Comparison of ENCODE assay signal across 7 mouse cellular contexts in the genomic region with DNA sequence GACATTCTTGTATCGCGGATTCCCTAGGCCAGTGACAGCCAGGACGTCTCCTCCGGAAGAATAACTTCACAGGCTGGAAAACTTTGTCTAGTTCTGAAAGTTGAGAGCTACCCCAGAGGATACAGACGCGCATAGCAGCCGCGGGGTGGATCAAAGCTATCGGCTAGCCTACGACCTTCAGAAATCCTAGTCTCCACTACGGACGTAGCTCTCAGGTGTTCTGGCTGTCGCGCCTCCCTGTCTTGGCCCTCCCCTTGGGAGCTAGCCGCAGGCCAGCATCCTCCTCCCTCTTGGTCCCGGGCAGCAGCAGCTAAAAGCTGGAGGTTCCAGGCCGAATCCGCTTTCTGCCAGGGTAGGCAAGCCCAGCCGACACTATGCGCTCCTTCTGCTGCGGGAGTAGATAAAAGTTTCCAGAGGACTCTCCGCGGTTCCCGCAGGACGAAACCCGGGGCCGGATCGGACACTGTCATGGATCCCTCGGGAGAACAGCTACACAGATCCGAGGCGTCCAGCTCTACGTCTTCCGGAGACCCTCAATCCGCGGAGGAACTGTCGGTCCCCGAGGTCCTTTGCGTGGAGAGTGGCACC. TPM values are rescaled to one million over a fixed set of nuclear protein-coding genes. Genes with fewer than 3 reads are reported as not detected.
DNase-seq lines count a peak whose midpoint lies in the region; ATAC-seq and TF ChIP-seq lines count a peak whose summit lies in the region.

No protein-coding gene starts in this region.

- H3K4me3 ChIP-seq in neural tube, embryonic 11.5 days (ENCODE audit: low read depth, low read length), result peak overlapping the region; percentile 48
- H3K4me3 ChIP-seq in forebrain, embryonic 15.5 days, result peak overlapping the region; percentile 49
- H3K4me3 ChIP-seq in intestine, postnatal 0 days (ENCODE audit: low read depth, low read length), result peak overlapping the region; percentile 63
- peak overlapping the region; percentile 59 for H3K4me3 ChIP-seq in midbrain, embryonic 11.5 days (ENCODE audit: low read depth, low read length)

- no peak for TF ChIP-seq POLR2A in brain, embryonic 14.5 days (IDR thresholded peaks at IDR 0.05; ENCODE audit: borderline replicate concordance, extremely low read depth, insufficient read depth, insufficient read length, poor library complexity, severe bottlenecking)

- no peaks in the 10 kb centered on the region for H3K9me3 ChIP-seq in neural tube, embryonic 11.5 days (ENCODE audit: control insufficient read depth, low read length)
- H3K9me3 ChIP-seq in forebrain, embryonic 15.5 days, result no peaks in the 10 kb centered on the region
- H3K9me3 ChIP-seq in intestine, postnatal 0 days (ENCODE audit: control insufficient read depth), result no peaks in the 10 kb centered on the region
- no peaks in the 10 kb centered on the region for H3K9me3 ChIP-seq in midbrain, embryonic 11.5 days (ENCODE audit: control insufficient read depth, low read length)

- TF ChIP-seq CTCF in brain, embryonic 14.5 days (IDR thresholded peaks at IDR 0.05; ENCODE audit: borderline replicate concordance, extremely low read depth, insufficient read depth, insufficient read length), result peak; percentile 4; the same call in 1 of the 2 replicates
- TF ChIP-seq CTCF in intestine, postnatal 0 days (IDR thresholded peaks at IDR 0.05; ENCODE audit: low read depth), result no peak

- H3K4me1 ChIP-seq in neural tube, embryonic 11.5 days (ENCODE audit: control insufficient read depth, insufficient read depth, low read length), result no peaks in the 10 kb centered on the region; the same call in 1 of the 2 replicates
- peaks cover 18% of the 10 kb centered on the region for H3K4me1 ChIP-seq in forebrain, embryonic 15.5 days
- no peaks in the 10 kb centered on the region for H3K4me1 ChIP-seq in intestine, postnatal 0 days (replicated peaks; ENCODE audit: control insufficient read depth, insufficient read depth, low read length)
- H3K4me1 ChIP-seq in midbrain, embryonic 11.5 days (ENCODE audit: control insufficient read depth, insufficient read depth, low read length), result peaks cover 4% of the 10 kb centered on the region

- H3K27me3 ChIP-seq in neural tube, embryonic 11.5 days (ENCODE audit: control insufficient read depth, insufficient read depth, low read length), result peaks cover 21% of the 10 kb centered on the region
- H3K27me3 ChIP-seq in forebrain, embryonic 15.5 days, result peaks cover 9% of the 10 kb centered on the region; the same call in 1 of the 2 replicates
- H3K27me3 ChIP-seq in intestine, postnatal 0 days (replicated peaks; ENCODE audit: control insufficient read depth, insufficient read depth, low read length), result peaks cover 30% of the 10 kb centered on the region
- H3K27me3 ChIP-seq in midbrain, embryonic 11.5 days (ENCODE audit: control insufficient read depth, insufficient read depth, low read length), result peaks cover 20% of the 10 kb centered on the region

- peak overlapping the region; percentile 59 for H3K9ac ChIP-seq in neural tube, embryonic 11.5 days (ENCODE audit: low read length)
- H3K9ac ChIP-seq in forebrain, embryonic 15.5 days (replicated peaks), result peak overlapping the region; percentile 42
- H3K9ac ChIP-seq in intestine, postnatal 0 days (ENCODE audit: low read depth, low read length), result peak overlapping the region; percentile 34; the same call in 1 of the 2 replicates
- peak overlapping the region; percentile 61 for H3K9ac ChIP-seq in midbrain, embryonic 11.5 days (ENCODE audit: low read length)

- H3K36me3 ChIP-seq in neural tube, embryonic 11.5 days (ENCODE audit: control insufficient read depth, insufficient read depth, low read length), result no peaks in the 10 kb centered on the region
- H3K36me3 ChIP-seq in forebrain, embryonic 15.5 days, result no peaks in the 10 kb centered on the region
- H3K36me3 ChIP-seq in intestine, postnatal 0 days (ENCODE audit: control insufficient read depth, insufficient read depth), result no peaks in the 10 kb centered on the region
- H3K36me3 ChIP-seq in midbrain, embryonic 11.5 days (ENCODE audit: control insufficient read depth, insufficient read depth, low read length), result no peaks in the 10 kb centered on the region

- peak; percentile 63 for ATAC-seq in neural tube, embryonic 11.5 days (ENCODE audit: insufficient read depth, low FRiP score, low TSS enrichment)
- ATAC-seq in forebrain, embryonic 15.5 days (replicated peaks), result peak; percentile 46
- ATAC-seq in intestine, postnatal 0 days, result peak; percentile 54; the same call in 1 of the 2 replicates
- peak; percentile 63 for ATAC-seq in midbrain, embryonic 11.5 days (ENCODE audit: low FRiP score)

- no peak overlapping the region for H3K27ac ChIP-seq in neural tube, embryonic 11.5 days (ENCODE audit: low read depth, low read length)
- no peak overlapping the region for H3K27ac ChIP-seq in forebrain, embryonic 15.5 days (replicated peaks)
- no peak overlapping the region for H3K27ac ChIP-seq in intestine, postnatal 0 days (ENCODE audit: low read depth, low read length)
- no peak overlapping the region for H3K27ac ChIP-seq in midbrain, embryonic 11.5 days (ENCODE audit: low read depth, low read length)

- under 1% methylated on average over 38 of the region's 38 CpGs for WGBS in neural tube, embryonic 11.5 days
- under 1% methylated on average over 38 of the region's 38 CpGs for WGBS in forebrain, embryonic 15.5 days
- whole genome bisulfite sequencing in intestine, postnatal 0 days, result under 1% methylated on average over 38 of the region's 38 CpGs
- WGBS in midbrain, embryonic 11.5 days, result under 1% methylated on average over 38 of the region's 38 CpGs

- DNase-seq in neural tube, embryonic 11.5 days (ENCODE audit: low spot score), result peak; percentile 57
- DNase-seq in neural tube, embryonic 10.5 days (ENCODE audit: extremely low spot score, low spot score), result no peak
- DNase-seq in brain, embryonic 14.5 days (ENCODE audit: low read depth), result no peak
- peak; percentile 97 for DNase-seq in midbrain, embryonic 11.5 days (ENCODE audit: low spot score, missing footprints)
- no peak for DNase-seq in spleen, postnatal 14 days (ENCODE audit: low spot score in 2 of 2)

- H3K4me2 ChIP-seq in neural tube, embryonic 11.5 days (ENCODE audit: low read depth), result peak overlapping the region; percentile 88
- H3K4me2 ChIP-seq in forebrain, embryonic 15.5 days (replicated peaks), result peak overlapping the region; percentile 98
- H3K4me2 ChIP-seq in intestine, postnatal 0 days (replicated peaks; ENCODE audit: low read depth), result peak overlapping the region; percentile 99
- H3K4me2 ChIP-seq in midbrain, embryonic 11.5 days, result peak overlapping the region; percentile 100

RNA-seq across cellular contexts. Expression of a gene that starts 9.6 kb away (rescaled TPM):
- polyA plus RNA-seq in neural tube, embryonic 11.5 days (2014; fragmentation: Nextera tagmentation; extraction: Ambion mirVana), result 0.60 and 0.88 TPM in 2 replicates
- polyA plus RNA-seq in brain, embryonic 14.5 days (2012; rRNA removed), result 0.29 and 0.47 TPM in 2 replicates
- 1.4 and 1.5 TPM in 2 replicates for polyA plus RNA-seq in forebrain, embryonic 15.5 days (2015; fragmentation: Nextera tagmentation; extraction: Ambion mirVana)
- polyA plus RNA-seq in intestine, postnatal 0 days (2015; fragmentation: Nextera tagmentation; extraction: Ambion mirVana), result 0.38 and 0.51 TPM in 2 replicates
- polyA plus RNA-seq in midbrain, embryonic 11.5 days (2014; fragmentation: Nextera tagmentation; extraction: Ambion mirVana), result 0.99 and 1.1 TPM in 2 replicates

Comparison
In these comparisons a context has a peak if more than half of its experiments do, and no peak if none do; other contexts are left out.
1. DNase-seq: peak in neural tube, embryonic 11.5 days (single experiment) and midbrain, embryonic 11.5 days (single experiment); none in neural tube, embryonic 10.5 days (single experiment), brain, embryonic 14.5 days (single experiment) and spleen, postnatal 14 days (0 of 2).
2. Peak in every context shown above with its lines, with median percentiles within 50 percentile points of each other: ATAC-seq, H3K4me2 ChIP-seq, H3K4me3 ChIP-seq and H3K9ac ChIP-seq.